Comparison of ENCODE assay signal across 8 mouse cellular contexts in genomic region chr1:184266051-184266450, GRCm38 (mm10).
A peak's percentile ranks its signal among the peaks of the same experiment; 100 is the strongest.
DNase-seq lines count a peak whose midpoint lies in the region; ATAC-seq and TF ChIP-seq lines count a peak whose summit lies in the region.

No protein-coding gene starts in this region.

- no peaks in the 10 kb centered on the region for H3K9me3 ChIP-seq in ES-Bruce4 (replicated peaks; ENCODE audit: control insufficient read depth, insufficient read depth, low read length, poor library complexity, severe bottlenecking)
- no peaks in the 10 kb centered on the region for H3K9me3 ChIP-seq in lung, postnatal 0 days (ENCODE audit: low read length)

- H3K9ac ChIP-seq in ES-Bruce4 (ENCODE audit: low read depth, poor library complexity, severe bottlenecking): no peak overlapping the region
- no peak overlapping the region for H3K9ac ChIP-seq in lung, postnatal 0 days (replicated peaks; ENCODE audit: low read depth)

- H3K4me1 ChIP-seq in ES-Bruce4 (ENCODE audit: control insufficient read depth, insufficient read depth, low read length): no peaks in the 10 kb centered on the region
- no peaks in the 10 kb centered on the region for H3K4me1 ChIP-seq in lung, postnatal 0 days (ENCODE audit: insufficient read depth, low read depth, low read length)

- 5% methylated on average over 8 of the region's 8 CpGs for WGBS in lung, postnatal 0 days

- no peak overlapping the region for H3K27ac ChIP-seq in ES-Bruce4 (ENCODE audit: insufficient read depth, low read length)
- H3K27ac ChIP-seq in lung, postnatal 0 days (ENCODE audit: low read length): no peak overlapping the region

- TF ChIP-seq POLR2A in ES-Bruce4 (IDR thresholded peaks at IDR 0.05; ENCODE audit: insufficient read depth, low read length): no peak

- DNase-seq in adrenal gland, adult 18-20 months (ENCODE audit: low spot score in 2 of 2): peak; percentile 39 to 51
- DNase-seq in embryo, embryonic 10 days (ENCODE audit: low spot score): peak; percentile 86
- DNase-seq in heart, adult 9 months (ENCODE audit: low spot score in 2 of 2): peak; percentile 81 to 85
- DNase-seq in layer of hippocampus, adult 9-10 months (ENCODE audit: low spot score): peak; percentile 33
- DNase-seq in lung, postnatal 0 days (ENCODE audit: low spot score): peak; percentile 88
- peak; percentile 78 for DNase-seq in skeletal muscle tissue, adult 2 months (ENCODE audit: low read depth, low spot score)

- H3K4me3 ChIP-seq in ES-Bruce4 (ENCODE audit: low read depth, low read length): no peak overlapping the region
- no peak overlapping the region for H3K4me3 ChIP-seq in lung, postnatal 0 days (ENCODE audit: low read depth, low read length)

- peak; percentile 77 for TF ChIP-seq CTCF in ES-Bruce4 (IDR thresholded peaks at IDR 0.05; ENCODE audit: low read depth, low read length)
- TF ChIP-seq CTCF in lung, postnatal 0 days (IDR thresholded peaks at IDR 0.05): peak; percentile 99

- no peaks in the 10 kb centered on the region for H3K36me3 ChIP-seq in ES-Bruce4 (ENCODE audit: control insufficient read depth, insufficient read depth, low read length, poor library complexity, severe bottlenecking)
- H3K36me3 ChIP-seq in lung, postnatal 0 days (ENCODE audit: insufficient read depth, low read length): no peaks in the 10 kb centered on the region

- ATAC-seq in lung, postnatal 0 days: peak; percentile 76
- no peak for ATAC-seq in erythroid progenitor cell, adult 5-6 weeks (replicated peaks; ENCODE audit: low FRiP score, poor library complexity, severe bottlenecking)

- no peak overlapping the region for H3K4me2 ChIP-seq in lung, postnatal 0 days (replicated peaks; ENCODE audit: low read depth, low read length)

- no peaks in the 10 kb centered on the region; the same call in 1 of the 2 replicates for H3K27me3 ChIP-seq in ES-Bruce4 (ENCODE audit: control insufficient read depth, insufficient read depth, low read length, poor library complexity, severe bottlenecking)
- H3K27me3 ChIP-seq in lung, postnatal 0 days (replicated peaks; ENCODE audit: insufficient read depth, low read length): no peaks in the 10 kb centered on the region

- TF ChIP-seq EP300 in ES-Bruce4 (IDR thresholded peaks at IDR 0.05; ENCODE audit: insufficient read depth, low read depth, low read length): no peak
- peak; percentile 45; the same call in 1 of the 2 replicates for TF ChIP-seq EP300 in lung, postnatal 0 days (IDR thresholded peaks at IDR 0.05)

Comparison
In these comparisons a context has a peak if more than half of its experiments do, and no peak if none do; other contexts are left out.
1. DNase-seq: peak in every context shown above with its lines; median percentile 88 in lung, postnatal 0 days; 86 in embryo, embryonic 10 days; 83 in heart, adult 9 months; 78 in skeletal muscle tissue, adult 2 months; 45 in adrenal gland, adult 18-20 months; 33 in layer of hippocampus, adult 9-10 months.